Mouse (Mus musculus) CD4-positive helper T cell, adult 2 months (primary cell): ENCODE results near the gene Ecm1.
A peak's percentile ranks its signal among the peaks of the same experiment; 100 is the strongest.

Experiments used
- DNase-seq: peaks from one replicate; pipeline ENCODE4 v3.0.0-alpha.2; 2012; ENCODE audit warnings: low read depth, missing footprints, low spot score

The Ecm1 gene

GRCm38 (mm10) chr3:95728906-95729305 is 10.5 kb downstream of the Ecm1 start:
- DNase-seq = no peak

DNA sequence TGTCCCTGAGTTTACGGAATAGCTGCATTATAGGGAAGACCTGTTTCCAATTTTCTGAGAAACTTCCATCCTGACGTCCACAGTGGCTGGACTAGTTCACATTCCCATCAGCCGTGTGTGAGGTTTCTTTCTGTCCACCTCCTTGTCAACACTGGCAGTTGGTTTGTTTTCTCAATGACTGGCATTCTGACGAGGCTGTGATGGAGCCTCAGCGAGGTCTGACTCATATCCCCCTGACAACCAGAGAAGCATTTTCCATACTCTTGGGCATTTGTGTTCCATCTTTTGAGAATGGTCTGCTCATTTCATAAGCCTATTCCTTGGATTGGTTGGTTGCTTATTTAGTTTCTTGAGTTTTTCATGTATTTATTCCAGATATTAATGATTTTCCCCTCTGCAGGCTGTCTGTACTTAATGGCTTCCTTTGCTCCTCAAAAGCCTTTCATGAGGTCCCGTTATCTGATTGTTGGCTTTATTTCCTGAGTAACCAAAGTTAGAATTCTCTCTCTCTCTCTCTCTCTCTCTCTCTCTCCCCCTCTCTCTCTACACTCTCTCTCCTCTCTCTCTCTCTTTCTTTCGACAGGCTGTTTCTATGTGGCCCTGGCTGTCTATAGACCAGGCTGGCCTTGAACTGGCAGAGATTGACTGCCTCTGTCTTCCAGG is 12.5 kb downstream of the Ecm1 start:
- peak; percentile 21 for DNase-seq

- DNase-seq = no peak
Observed at GRCm38 (mm10) chr3:95725863-95726262, 13.5 kb downstream of the Ecm1 start.

DNA sequence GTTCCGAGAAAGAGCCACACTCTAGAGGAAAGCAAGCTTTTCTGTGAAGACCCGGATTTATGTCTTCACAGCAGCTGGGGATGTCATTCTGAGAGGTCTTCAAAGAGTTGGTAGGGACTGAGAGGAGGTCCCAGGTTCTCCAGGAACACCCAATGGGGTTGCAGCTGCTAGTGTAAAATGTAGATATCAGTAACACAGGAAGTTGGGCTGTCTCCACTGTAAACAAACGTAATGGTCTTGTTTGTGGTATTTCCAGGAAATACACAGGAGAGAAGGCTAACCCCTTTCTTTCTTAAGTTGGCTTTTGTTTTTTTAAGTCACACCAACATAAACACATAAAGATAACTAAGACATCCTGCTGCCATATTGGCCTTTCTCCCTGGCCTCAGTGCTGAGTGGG is 17.0 kb downstream of the Ecm1 start:
- DNase-seq = peak; percentile 78

DNA sequence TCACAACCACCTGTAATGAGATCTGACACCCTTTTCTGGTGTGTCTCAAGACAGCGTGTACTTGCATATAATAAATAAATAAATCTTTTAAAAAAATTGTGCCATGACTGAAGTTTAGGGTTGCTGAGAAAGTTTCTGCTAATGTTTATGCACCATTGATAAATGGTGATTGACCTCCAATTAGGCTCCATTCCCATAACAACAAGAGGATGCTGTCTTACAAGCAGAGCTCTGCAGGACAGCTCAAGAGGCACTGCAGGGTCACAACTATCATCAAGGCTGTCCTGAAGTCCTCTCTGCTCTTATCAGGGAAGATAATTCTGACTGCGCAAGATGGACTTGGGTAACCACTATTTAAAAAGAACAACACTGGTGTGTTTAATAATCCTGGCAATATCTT is 21.2 kb downstream of the Ecm1 start:
- DNase-seq = no peak

DNA sequence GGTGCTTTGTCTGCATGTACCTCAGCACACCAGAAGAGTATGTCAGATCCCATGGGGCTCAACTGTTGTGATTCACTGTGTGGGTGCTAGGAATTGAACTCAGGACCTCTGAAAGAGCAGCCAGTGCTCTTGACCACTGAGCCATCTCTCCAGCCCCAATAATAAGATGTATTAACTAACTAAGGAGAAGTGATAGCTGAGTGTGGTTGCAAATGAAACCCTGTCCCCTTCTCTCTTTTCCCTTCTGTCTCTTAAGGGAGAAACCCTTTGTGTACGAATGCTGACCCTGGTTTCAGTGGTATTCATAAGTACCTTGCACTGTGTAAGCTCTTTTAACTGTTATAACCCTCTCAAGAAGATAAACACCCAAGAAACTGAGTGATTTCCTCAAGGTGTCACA is 23.3 kb downstream of the Ecm1 start:
- DNase-seq = no peak

GRCm38 (mm10) chr3:95709967-95710366 is 29.4 kb downstream of the Ecm1 start:
- DNase-seq = peak; percentile 43

DNA sequence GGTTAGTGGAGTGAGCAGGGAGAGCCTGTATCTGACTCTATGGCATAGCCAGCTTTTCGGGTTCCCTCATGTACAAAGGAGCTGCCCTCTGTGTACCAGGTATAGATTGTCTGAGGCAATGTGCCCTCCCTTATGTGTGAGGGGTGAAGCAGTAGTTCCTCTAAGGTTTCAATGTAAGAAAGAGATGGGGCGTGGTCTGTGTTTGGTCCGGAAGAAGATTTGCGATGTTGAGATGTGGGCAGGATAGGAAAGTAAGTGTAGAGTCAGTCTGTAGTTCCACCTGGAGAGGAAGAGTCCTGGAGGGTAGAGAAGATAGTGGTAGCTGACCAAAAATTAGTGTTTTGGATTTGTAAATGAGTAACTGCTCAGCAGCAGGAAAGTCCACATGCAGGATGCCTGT is 30.3 kb downstream of the Ecm1 start:
- DNase-seq = peak; percentile 61

DNA sequence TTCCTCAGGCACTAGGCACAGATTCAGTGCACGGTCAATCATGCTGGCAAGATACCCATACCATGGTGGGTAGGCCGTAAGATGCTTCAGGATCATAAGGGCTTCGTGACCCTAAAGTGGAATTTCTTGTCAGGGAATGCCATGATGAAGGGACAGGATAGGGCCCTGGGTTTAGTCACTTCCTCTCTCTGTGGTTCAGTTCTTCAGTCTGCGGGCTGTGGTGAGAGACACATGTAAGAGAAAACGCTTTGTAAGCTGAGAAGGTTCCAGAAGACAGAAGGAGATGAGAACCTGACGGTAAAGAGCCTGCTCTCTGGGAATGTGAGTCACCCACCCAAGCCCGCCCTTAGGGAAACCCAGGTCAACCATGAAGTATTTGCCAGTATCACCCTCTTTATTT is 31.9 kb downstream of the Ecm1 start:
- peak; percentile 81 for DNase-seq

- no peak for DNase-seq
Observed at GRCm38 (mm10) chr3:95706273-95706672, 33.1 kb downstream of the Ecm1 start.

- no peak for DNase-seq
Observed at GRCm38 (mm10) chr3:95704612-95705011, 34.8 kb downstream of the Ecm1 start.

GRCm38 (mm10) chr3:95703276-95703675 is 36.1 kb downstream of the Ecm1 start:
- DNase-seq = no peak

GRCm38 (mm10) chr3:95701877-95702540 is 37.4 kb downstream of the Ecm1 start:
- DNase-seq = no peak

DNA sequence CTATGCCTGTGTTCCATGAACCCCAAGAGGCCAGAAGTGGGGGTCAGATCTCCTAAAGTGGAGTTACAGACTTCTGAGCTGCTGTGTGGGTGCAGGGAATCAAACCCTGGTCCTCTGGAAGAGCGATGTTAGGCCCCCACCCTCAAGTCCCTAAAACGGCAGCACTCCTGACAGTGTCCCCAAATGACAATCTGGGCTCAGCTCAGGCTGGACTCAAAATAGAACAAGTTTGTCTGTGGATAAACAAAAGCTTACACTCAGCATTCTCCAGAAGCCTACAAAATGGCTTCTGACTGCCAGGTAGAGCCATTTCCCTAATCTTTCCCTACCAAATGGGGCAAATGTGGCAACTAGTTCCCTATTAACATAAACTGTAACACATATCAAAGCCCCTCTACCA is 38.3 kb downstream of the Ecm1 start:
- no peak for DNase-seq

DNA sequence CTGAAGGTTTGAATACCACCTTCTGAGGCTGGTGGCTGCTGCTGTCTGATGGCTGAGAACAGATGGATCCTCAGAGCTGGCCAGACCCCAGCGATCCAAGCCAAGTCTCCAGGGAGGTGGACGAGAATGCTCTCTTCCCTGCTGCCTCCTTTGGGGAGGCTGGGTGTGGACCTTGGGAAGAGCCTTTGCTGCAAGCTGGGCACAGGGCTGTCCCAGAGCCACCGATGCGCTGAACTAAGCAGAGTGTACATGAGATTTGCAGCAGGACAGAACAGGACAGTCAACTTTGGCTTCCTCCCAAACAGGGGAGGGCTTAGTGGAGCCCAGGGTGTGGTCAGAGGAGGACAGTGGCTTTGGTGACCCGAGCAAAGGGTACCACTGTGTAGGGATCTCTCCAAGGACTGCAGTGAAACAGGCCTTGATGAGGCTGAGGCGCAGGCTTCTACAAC is 39.1 kb downstream of the Ecm1 start:
- DNase-seq = no peak

DNA sequence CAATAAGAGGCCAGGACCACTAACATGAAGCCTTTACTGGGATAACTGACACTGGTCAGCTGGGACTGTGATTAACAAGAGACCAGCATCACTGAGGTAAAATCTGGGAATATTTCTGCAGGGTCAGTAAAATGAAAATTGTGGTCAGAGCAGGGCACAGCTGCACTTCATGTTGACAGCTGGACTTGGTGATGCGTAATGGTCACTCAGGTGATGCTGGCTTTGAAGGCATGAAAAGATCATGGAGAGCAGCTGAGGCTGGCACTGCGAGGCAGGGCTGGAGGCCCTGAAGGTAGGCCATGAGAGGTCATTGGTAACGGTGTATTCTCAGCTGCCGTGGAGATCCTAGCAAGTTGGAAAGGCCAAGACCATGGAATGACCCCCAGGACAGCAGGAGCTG is 41.1 kb downstream of the Ecm1 start:
- no peak for DNase-seq

DNA sequence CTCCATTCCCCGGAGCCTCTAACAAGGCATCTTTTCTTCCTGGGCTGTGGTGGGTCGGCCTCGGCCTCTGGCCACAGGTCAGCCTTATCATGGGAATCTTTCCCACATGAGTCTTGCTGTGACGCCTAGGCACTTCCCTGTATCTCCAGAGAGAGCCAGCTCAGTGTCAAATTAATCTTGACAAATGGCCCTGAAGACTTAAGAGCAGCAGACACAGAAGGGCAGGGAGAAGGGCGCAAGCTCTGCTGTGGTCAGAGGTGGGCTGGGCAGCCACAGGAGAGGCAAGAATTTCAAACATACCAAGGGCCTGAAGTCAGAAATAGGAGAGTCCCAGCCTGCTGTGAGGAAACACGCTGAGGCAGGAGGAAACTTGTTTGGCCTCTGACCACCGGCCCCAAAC is 43.0 kb downstream of the Ecm1 start:
- DNase-seq = no peak

DNA sequence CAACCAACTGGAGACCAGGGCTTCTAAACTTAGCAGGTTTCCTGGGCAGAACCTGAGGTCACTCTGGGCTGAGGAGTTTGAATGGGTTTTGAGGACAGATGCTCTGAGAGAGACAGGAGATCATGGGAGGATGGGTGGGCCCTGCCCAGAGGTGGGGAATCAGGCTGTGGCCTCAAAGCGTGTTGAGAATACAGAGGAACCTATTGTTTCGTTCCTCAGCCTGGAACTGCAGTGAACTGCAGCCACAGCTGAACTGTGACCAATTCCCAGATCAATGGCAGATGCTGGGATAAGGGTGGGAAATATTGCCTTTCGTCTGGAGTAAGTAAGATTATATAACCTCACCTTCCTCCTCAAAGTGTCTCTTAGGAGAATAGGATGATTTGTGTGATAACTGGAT is 43.6 kb downstream of the Ecm1 start:
- no peak for DNase-seq

DNA sequence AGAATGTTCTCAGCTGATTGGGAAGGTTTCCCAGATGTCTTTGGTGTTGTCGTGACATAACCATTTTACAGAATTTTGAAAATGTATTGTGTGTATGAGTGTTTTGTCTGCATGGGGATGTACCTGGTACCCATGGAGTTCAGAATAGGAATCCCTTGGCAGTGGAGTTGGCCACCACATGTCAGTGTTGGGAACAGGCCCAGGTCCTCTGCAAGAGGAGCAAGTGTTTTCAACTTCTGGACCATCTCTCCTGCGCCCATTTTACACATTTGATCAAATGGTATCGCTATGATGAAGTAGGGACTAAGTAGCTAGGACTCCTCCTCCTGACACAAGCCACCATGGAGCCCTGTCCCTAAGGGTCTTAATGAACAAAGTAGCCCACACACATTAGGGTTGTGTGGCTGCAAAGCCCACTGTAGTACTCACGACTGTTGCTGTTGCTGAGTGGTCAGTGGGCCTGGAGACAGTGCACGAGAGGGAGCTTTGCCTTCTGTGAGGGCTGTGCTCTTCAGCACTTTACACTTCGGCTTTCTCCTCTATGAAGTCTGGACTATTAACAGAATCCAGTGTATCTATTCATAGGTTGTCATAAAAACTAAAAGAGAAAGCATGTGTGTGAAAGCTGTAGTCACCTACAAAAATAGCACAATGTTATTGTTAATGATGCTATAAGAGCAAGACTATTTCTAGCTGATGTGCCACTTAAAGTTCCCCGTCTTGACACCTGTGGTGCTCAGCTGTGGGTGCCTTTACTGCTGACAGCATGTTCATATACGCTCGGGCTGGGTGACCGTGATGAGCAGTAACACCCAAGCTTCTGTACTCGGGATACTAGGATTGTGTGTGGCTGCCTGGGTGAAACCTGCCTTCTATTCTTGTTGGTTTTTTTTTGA is 44.3 kb downstream of the Ecm1 start:
- DNase-seq = no peak

GRCm38 (mm10) chr3:95693821-95694807 is 45.3 kb downstream of the Ecm1 start:
- DNase-seq = no peak

- DNase-seq = no peak
Observed at GRCm38 (mm10) chr3:95692677-95693076, 46.7 kb downstream of the Ecm1 start.
